19 mouse cellular contexts compared by ENCODE assay signal in genomic region chr2:31900932-31901331, GRCm38 (mm10). TPM values are rescaled to one million over a fixed set of nuclear protein-coding genes. Genes with fewer than 3 reads are reported as not detected.
"Had no signal": no experiment of that assay in that cellular context is flagged by ENCODE, and none has a peak within 500 bp of the region (broad histone marks: within the 10 kb centered on the region; RNA-seq: fewer than 3 reads in every experiment).

No protein-coding gene starts in this region.

- ATAC-seq: liver, postnatal 0 days; midbrain, embryonic 13.5 days; midbrain, embryonic 15.5 days had no signal

- H3K4me3 ChIP-seq: lung, embryonic 15.5 days; megakaryocyte, embryonic 14.5 days; midbrain, embryonic 13.5 days; midbrain, embryonic 15.5 days; neural tube, embryonic 12.5 days; stomach, embryonic 15.5 days had no signal

- DNase-seq: liver, postnatal 0 days; lung, adult 2 months; lung, postnatal 14 days; lung, postnatal 36 days; right cerebral cortex, postnatal 25 days; right cerebral cortex, postnatal 4 days; spleen, adult 18-20 months; thymus, adult 2 months; thymus, postnatal 25 days; thymus, postnatal 4 days had no signal

- H3K9ac ChIP-seq: liver, postnatal 0 days; lung, embryonic 15.5 days; midbrain, embryonic 13.5 days; midbrain, embryonic 15.5 days; neural tube, embryonic 12.5 days; stomach, embryonic 15.5 days had no signal

- H3K9me3 ChIP-seq: lung, embryonic 15.5 days; megakaryocyte, embryonic 14.5 days; midbrain, embryonic 13.5 days; midbrain, embryonic 15.5 days; neural tube, embryonic 12.5 days; stomach, embryonic 15.5 days had no signal

- H3K27me3 ChIP-seq: lung, embryonic 15.5 days; midbrain, embryonic 15.5 days; neural tube, embryonic 12.5 days; stomach, embryonic 15.5 days had no signal

- H3K4me2 ChIP-seq: lung, embryonic 15.5 days; midbrain, embryonic 11.5 days; midbrain, embryonic 13.5 days; midbrain, embryonic 15.5 days; neural tube, embryonic 12.5 days; stomach, embryonic 15.5 days had no signal

- H3K36me3 ChIP-seq: lung, embryonic 15.5 days; midbrain, embryonic 13.5 days; midbrain, embryonic 15.5 days; neural tube, embryonic 12.5 days; stomach, embryonic 15.5 days had no signal

- H3K27ac ChIP-seq: lung, embryonic 15.5 days; macrophage; midbrain, embryonic 13.5 days; midbrain, embryonic 15.5 days; neural tube, embryonic 12.5 days; stomach, embryonic 15.5 days; stomach, postnatal 0 days had no signal

RNA-seq across cellular contexts. Expression of gene Lamc3, which starts 13.8 kb away (rescaled TPM):
- polyA plus RNA-seq: macrophage had no signal

RNA-seq across cellular contexts. Expression of gene Aif1l, which starts 49.0 kb away (rescaled TPM):
- polyA plus RNA-seq: macrophage had no signal

RNA-seq across cellular contexts. Expression of gene Fibcd1, which starts 55.1 kb away (rescaled TPM):
- polyA plus RNA-seq: liver, postnatal 0 days; lung, embryonic 15.5 days; macrophage had no signal
